Mouse (Mus musculus): ENCODE results near the gene Aars2. TPM values are rescaled to one million over a fixed set of nuclear protein-coding genes. Genes with fewer than 3 reads are reported as not detected.

The Aars2 gene
- total RNA-seq, 2 experiments from 2014 or later: 27.2 to 29.1 TPM

- Histone ChIP-seq H3K4me3 (no peak overlapping the region), H3K27ac (no peak overlapping the region)
- intact Hi-C loops (cut with DNase I): no loop called here
- DNase-seq (ENCODE audit: extremely low spot score in 1 of 2, low spot score in 2 of 2): no peak
- no peak for TF ChIP-seq CTCF (IDR thresholded peaks at IDR 0.05)
These were observed 12.3 kb downstream of the Aars2 start for GRCm38 (mm10) chr17:45518766-45519475.

GRCm38 (mm10) chr17:45520136-45520535, 13.5 kb downstream of the Aars2 start:
- intact Hi-C loops (cut with DNase I): no loop called here
- TF ChIP-seq CTCF (IDR thresholded peaks at IDR 0.05): no peak
- no peak overlapping the region for H3K27ac ChIP-seq
- no peak for DNase-seq (ENCODE audit: extremely low spot score in 1 of 2, low spot score in 2 of 2)
- H3K4me3 ChIP-seq: no peak overlapping the region

GRCm38 (mm10) chr17:45523263-45523662, 16.6 kb downstream of the Aars2 start, which contains the start of gene Tcte1:
Gene Tcte1, plus strand, starts transcription at chr17:45523434.
- intact Hi-C loops (cut with DNase I): no loop called here
- no peak for DNase-seq (ENCODE audit: extremely low spot score in 1 of 2, low spot score in 2 of 2)
- Histone ChIP-seq H3K4me3 (no peak within 1 kb of the TSS), H3K27ac (no peak within 1 kb of the TSS; the same call in 1 of the 2 replicates)
- TF ChIP-seq CTCF (IDR thresholded peaks at IDR 0.05): no peak

GRCm38 (mm10) chr17:45524961-45525360, 18.3 kb downstream of the Aars2 start:
- Histone ChIP-seq H3K4me3 (no peak overlapping the region), H3K27ac (no peak overlapping the region)
- intact Hi-C loops (cut with DNase I): no loop called here
- no peak for TF ChIP-seq CTCF (IDR thresholded peaks at IDR 0.05)
- DNase-seq (ENCODE audit: extremely low spot score in 1 of 2, low spot score in 2 of 2): no peak

GRCm38 (mm10) chr17:45526571-45526970, 19.9 kb downstream of the Aars2 start:
- no peak for DNase-seq (ENCODE audit: extremely low spot score in 1 of 2, low spot score in 2 of 2)
- Histone ChIP-seq H3K27ac (no peak overlapping the region), H3K4me3 (no peak overlapping the region)
- no peak for TF ChIP-seq CTCF (IDR thresholded peaks at IDR 0.05)
- intact Hi-C loops (cut with DNase I): no loop called here

GRCm38 (mm10) chr17:45530346-45530782, 23.7 kb downstream of the Aars2 start:
- H3K27ac ChIP-seq: peak overlapping the region; percentile 81
- intact Hi-C loops (cut with DNase I): loop anchor here (1.0 kb wide), 1 partner anchor 8 kb away; no protein-coding TSS in a partner anchor
- no peak overlapping the region for H3K4me3 ChIP-seq
- TF ChIP-seq CTCF (IDR thresholded peaks at IDR 0.05): no peak
- peak; percentile 64 to 81 for DNase-seq (ENCODE audit: extremely low spot score in 1 of 2, low spot score in 2 of 2)

- Histone ChIP-seq H3K4me3 (no peak overlapping the region), H3K27ac (no peak overlapping the region)
- no peak for DNase-seq (ENCODE audit: extremely low spot score in 1 of 2, low spot score in 2 of 2)
- no peak for TF ChIP-seq CTCF (IDR thresholded peaks at IDR 0.05)
- intact Hi-C loops (cut with DNase I): no loop called here
These were observed 26.3 kb downstream of the Aars2 start for GRCm38 (mm10) chr17:45532896-45533295.

- no peak overlapping the region for H3K4me3 ChIP-seq
- no peak for DNase-seq (ENCODE audit: extremely low spot score in 1 of 2, low spot score in 2 of 2)
- intact Hi-C loops (cut with DNase I): no loop called here
- TF ChIP-seq CTCF (IDR thresholded peaks at IDR 0.05): no peak
- peak overlapping the region; percentile 64 for H3K27ac ChIP-seq
These were observed 29.6 kb downstream of the Aars2 start for GRCm38 (mm10) chr17:45536264-45536663.

GRCm38 (mm10) chr17:45538394-45538793, 31.8 kb downstream of the Aars2 start:
- intact Hi-C loops (cut with DNase I): loop anchor here (1.0 kb wide), 1 partner anchor 8 kb away; no protein-coding TSS in a partner anchor
- no peak for DNase-seq (ENCODE audit: extremely low spot score in 1 of 2, low spot score in 2 of 2)
- no peak overlapping the region for H3K4me3 ChIP-seq

GRCm38 (mm10) chr17:45539664-45540063, 33.0 kb downstream of the Aars2 start:
- DNase-seq (ENCODE audit: extremely low spot score in 1 of 2, low spot score in 2 of 2): no peak
- peak overlapping the region; percentile 6; the same call in 1 of the 2 replicates for H3K27ac ChIP-seq
- H3K4me3 ChIP-seq: no peak overlapping the region
- intact Hi-C loops (cut with DNase I): no loop called here
- no peak for TF ChIP-seq CTCF (IDR thresholded peaks at IDR 0.05)

More at GRCm38 (mm10) chr17:45538394-45538793, 31.8 kb downstream of the Aars2 start:
- TF ChIP-seq CTCF (IDR thresholded peaks at IDR 0.05): no peak
- H3K27ac ChIP-seq: peak overlapping the region; percentile 53

- DNase-seq (ENCODE audit: extremely low spot score in 1 of 2, low spot score in 2 of 2): no peak
- Histone ChIP-seq H3K27ac (no peak overlapping the region), H3K4me3 (no peak overlapping the region)
- no peak for TF ChIP-seq CTCF (IDR thresholded peaks at IDR 0.05)
- intact Hi-C loops (cut with DNase I): no loop called here
These were observed 35.5 kb downstream of the Aars2 start for GRCm38 (mm10) chr17:45542129-45542528.

- Histone ChIP-seq H3K4me3 (no peak overlapping the region), H3K27ac (no peak overlapping the region; the same call in 1 of the 2 replicates)
- intact Hi-C loops (cut with DNase I): no loop called here
- TF ChIP-seq CTCF (IDR thresholded peaks at IDR 0.05): no peak
- DNase-seq (ENCODE audit: extremely low spot score in 1 of 2, low spot score in 2 of 2): no peak
These were observed 36.1 kb downstream of the Aars2 start for GRCm38 (mm10) chr17:45542705-45543104.

- peak overlapping the region; percentile 47 for H3K27ac ChIP-seq
- TF ChIP-seq CTCF (IDR thresholded peaks at IDR 0.05): no peak
- H3K4me3 ChIP-seq: no peak overlapping the region
- no peak for DNase-seq (ENCODE audit: extremely low spot score in 1 of 2, low spot score in 2 of 2)
- intact Hi-C loops (cut with DNase I): no loop called here
These were observed 36.5 kb downstream of the Aars2 start for GRCm38 (mm10) chr17:45543115-45543514.
